Mouse (Mus musculus) gastrocnemius, postnatal 36 days (tissue): ENCODE measurements around the gene Snx30. TPM values are rescaled to one million over a fixed set of nuclear protein-coding genes. Genes with fewer than 3 reads are reported as not detected.

ENCODE experiments used
- DNase-seq, 2 experiments: peaks; one replicate each; pipeline ENCODE4 v3.0.0; 2022
- intact Hi-C: fragments of 180-260 bp; cut with DNase I; formaldehyde crosslinking; loops from one replicate; pipeline ENCODE4 v1.15.1; 2025
- total RNA-seq, 2 experiments: library from RNA; stranded (reverse); gene quantifications; 2 replicates each; pipeline ENCODE4 v1.2.3; 2021

Snx30 gene
- total RNA-seq, 2 experiments from 2014 or later: 2.4 to 3.4 TPM

DNA sequence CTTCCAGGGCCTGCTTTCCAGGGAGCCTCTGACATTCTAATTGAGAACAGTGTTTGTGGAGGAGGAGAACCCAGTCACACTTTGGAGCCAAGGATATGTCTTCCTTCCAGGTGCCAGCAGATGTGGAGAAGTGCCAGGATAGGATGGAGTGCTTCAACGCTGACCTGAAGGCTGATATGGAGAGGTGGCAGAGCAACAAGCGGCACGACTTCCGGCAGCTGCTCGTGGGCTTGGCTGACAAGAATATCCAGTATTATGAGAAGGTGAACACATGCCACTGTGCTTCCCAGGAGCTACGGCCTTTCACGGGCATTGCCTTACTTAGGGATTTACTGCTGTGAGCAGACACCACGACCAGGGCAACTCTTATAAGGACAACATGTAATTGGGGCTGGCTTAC is 88.8 kb downstream of the Snx30 start:
- intact Hi-C loops: no loop called here
- no peak for DNase-seq

DNA sequence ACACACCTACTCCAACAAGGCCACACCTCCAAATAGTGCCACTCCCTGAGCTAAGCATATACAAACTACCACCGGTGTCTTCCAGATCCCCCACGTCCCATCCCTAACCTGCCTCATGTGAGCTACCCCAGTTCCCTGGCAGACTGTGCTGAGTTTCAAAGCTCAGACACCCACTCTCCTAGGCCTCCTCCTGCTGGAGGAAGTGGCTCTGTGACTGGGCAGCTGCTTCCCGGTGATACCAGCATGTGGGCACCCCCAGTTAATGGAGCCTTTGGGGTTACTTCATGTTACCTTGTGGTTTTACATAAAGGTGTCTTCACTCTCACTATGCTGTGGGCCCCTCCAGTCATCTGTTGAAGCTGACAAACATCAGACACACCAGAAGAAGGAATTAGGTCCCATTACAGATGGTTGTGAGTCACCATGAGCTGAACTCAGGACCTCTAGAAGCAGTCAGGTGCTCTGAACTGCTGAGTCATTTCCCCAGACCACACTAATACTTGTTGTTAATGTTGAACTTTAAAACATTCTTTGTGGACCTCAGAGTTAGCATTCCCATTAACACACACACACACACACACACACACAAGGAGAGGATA is 89.4 kb downstream of the Snx30 start:
- intact Hi-C loops: no loop called here
- no peak for DNase-seq

DNA sequence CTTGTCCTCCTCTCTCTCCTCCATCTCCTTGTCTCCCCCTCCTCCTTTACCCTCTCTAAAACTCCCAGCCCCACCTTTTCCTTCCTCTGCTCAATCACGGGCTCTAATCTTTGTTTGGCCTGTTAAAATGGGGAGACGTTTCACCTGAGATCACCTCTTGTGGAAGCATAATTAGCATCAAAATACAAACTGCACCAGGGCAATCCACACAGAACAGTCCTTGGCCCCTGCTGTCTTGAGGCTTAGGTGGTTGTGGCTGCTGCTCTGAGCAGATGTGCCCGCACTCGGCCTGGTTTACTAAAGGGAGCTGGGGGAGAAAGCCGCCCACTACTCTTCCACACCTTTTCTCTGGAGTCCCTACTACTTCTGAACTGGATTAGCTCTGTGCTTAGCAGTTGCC is 90.4 kb downstream of the Snx30 start:
- intact Hi-C loops: no loop called here
- no peak for DNase-seq

DNA sequence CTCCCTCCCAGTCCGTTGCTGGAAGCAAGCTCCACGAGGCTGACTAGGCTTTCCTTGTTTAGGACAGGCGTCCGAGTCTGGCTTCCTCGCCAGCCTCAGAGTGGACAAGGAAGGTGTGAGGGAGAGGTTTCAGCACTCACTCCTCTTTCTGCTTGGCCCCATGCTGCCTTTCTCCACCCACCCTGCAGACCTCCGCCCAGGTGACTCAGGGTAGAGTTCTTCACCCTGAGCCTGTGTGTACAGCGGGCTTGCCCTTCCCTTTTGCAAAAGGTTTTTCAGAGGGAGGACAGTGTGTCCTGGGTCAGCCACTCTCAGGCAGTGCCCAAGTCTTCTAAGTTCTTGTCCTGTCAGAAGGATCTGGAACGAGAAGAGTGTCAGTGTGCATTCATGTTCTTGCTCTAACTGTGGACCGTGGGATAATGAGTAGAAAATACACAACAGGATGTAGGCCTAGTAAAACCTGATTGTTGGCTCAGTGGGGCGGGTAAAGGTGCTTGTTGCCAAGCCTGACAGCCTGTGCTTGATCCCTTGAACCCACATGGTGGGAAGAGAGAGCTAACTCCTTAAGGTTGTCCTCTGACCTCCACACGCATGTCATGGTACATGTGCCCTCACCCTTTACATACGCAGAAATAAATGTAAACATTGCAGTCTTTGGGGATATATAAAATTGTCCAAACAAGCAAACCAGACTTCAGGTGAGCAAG is 92.3 kb downstream of the Snx30 start:
- no peak for DNase-seq
- intact Hi-C loops: no loop called here

DNA sequence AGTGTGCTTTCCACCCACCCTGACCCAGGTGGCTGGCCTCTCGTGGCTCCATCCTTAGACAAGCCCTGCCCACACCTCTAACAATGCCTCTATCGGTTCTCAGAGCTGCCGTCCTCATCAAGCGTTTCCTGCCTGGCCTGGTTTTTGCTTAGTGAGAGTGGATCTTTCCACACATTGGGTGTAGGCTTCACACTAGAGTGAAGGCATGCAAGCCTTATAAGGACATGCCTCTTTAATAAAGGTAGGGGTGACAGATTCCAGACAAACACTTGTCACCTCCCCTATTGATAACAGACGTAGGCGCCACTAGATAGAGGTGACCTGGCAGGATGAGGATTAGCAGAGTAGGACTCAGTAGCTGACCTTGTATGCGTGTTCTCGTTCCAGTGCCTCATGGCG is 92.9 kb downstream of the Snx30 start:
- intact Hi-C loops: no loop called here
- DNase-seq: no peak

DNA sequence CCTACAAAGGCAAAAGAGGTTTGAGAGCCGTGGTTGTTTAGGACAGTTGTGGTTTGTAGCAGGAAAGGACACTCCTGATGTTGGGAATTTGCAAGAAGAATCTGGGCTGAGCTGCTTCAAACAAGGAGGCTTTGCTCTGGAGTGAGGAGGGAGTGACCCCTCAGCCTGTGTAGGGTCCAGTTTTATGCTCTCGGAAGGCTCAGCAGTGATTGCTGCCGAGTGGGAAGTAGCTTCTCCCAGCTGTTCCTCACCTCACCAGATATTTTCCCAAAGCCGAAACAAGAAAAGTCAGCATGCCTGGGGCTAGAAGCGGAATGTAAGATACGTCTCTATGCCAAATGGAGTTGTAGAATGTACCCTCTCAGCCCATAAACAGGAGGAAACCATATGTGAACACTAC is 96.2 kb downstream of the Snx30 start:
- no peak for DNase-seq
- intact Hi-C loops: no loop called here

DNA sequence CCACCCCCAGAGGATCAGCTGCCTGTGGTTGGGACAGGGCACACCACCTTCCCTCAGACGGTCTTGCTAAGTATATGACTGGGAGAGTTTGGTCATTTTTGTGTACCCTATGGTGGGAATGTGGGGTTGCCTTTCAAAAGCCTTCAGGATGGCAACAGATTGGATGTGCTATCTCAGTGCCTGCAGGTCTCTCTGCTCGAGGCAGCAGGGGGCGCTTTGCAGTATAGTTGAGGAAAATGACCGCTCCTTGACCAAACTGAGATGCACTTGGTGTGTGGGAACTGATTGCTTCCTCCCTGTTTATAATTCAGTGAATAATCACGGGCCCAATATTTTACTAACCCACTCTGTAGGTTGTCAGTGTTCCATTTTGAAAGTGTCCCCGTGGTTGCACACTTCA is 96.9 kb downstream of the Snx30 start:
- no peak for DNase-seq
- intact Hi-C loops: no loop called here

DNA sequence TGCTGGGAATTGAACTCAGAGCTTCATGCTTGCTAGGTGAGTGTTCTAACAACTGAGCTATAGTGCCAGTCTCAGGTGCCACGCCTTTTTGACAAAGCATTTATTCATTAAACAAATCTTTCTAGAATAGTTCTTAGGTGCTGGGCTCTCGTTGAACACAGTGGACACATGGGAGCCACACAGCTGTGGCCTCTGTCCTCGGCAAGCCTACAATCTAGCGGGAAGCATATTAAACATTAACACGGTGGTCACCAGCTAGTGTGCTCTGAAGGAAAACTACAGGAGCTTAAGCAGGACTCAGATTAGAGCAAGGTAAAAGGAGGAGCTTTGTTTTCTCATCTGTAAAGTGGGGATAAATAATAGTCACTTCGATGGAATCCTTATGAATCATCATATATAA is 101.5 kb downstream of the Snx30 start:
- intact Hi-C loops: no loop called here
- DNase-seq: no peak

DNA sequence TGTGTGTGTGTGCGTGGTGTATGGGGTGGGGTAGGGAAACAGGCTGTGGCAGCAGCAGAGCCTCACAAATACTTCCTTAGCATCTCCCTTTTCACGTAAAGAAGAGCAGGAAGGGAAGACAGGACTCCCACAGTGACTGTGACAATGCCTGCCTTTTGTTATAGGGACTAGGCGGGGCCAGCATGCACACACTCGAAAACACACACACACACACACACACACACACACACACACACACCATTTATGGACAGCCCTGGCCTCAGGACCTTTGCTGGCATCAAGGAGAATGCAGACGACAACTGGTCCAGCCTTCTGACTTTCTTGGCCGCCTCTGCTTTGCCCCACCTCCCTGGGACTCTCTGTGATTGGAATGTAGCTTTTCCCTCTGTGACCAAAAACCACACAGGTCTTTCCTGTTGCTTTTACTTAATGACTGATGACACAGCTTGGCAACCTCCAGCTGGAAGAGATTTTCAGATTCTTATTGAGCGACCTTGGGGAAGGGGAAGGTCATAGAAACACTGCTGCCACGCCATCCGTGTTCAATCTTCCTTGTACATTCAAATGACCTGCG is 102.1 kb downstream of the Snx30 start:
- intact Hi-C loops: no loop called here
- DNase-seq: no peak

DNA sequence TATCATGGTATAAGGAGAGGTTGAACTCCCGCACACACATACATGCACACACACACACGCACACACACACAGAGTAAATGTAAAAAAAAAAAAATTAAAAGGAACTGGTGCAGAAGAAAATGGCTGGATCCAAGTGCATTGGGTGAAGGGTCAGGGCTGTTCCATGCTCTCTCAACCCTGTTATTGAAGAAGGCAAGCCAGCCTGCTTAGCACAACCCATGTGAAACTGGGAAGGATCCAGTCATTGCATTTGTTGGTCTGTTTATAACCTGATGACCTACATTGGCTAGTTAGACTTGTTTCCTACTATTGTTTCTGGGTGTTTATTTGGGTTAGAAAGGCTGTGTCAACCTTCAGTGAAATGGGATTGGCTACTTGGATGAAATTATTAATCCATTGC is 103.1 kb downstream of the Snx30 start:
- no peak for DNase-seq
- intact Hi-C loops: no loop called here

DNA sequence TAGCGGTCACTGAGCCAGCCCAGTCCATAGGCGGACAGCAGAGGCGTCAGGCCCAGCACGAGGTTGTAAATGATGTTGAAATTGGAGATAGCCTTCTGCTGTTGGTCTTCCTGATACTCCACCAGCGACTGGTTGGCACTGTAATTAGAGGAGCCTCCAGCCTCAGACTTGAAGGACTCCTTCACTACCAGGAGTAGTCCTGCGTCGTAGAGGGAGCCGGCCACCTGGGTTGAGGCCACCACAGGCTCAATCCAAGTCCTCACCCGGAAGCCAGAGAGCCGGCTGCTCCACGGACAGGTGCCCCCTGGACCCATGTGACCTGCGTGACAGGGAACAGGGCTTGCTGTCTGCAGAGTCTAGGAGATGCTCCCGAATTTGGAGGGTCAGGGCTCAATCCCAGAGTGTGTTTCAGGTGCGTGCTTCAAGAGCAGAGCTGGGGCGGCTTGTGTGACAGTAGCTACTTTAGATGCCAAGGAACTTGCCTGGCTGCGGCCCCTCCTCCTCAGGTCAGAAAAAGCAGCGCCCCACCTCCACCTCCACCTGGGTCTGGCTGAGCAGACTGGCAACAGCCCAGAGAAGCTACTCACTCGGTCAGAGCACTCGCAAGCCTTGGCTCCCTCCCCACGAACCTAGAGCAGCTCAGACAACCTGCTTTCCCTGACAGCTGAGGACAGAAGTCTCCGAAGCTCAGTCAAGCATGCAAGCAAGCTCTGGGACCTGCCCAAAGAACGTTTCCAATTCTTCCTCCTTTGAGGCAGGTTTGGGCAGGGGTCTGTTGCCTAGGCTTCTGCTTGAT is 109.2 kb downstream of the Snx30 start, which contains the start of gene Slc46a2:
TSS of gene Slc46a2 (minus strand) at position 449 of the 796 bp plus-strand sequence.
- intact Hi-C loops: no loop called here
- no peak for DNase-seq

DNA sequence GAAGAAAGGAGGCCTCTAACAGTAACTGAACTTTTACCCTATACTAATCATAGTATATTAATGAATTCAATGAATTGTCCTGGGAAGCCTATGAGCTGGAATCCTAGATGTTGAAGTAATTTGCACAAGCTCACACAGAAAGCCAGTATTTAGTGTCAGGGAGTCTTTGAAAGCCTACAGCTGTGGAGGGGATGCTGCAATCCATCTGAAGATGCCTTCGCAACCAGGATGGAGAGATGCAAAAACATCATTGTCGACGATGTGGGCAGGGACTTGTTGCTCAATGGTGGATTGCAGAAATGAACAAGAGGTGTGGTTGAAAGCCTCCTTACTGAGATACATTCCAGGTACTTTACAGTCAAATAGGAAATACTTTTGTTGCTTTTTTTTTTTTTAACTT is 112.3 kb downstream of the Snx30 start:
- intact Hi-C loops: no loop called here
- DNase-seq: no peak

DNA sequence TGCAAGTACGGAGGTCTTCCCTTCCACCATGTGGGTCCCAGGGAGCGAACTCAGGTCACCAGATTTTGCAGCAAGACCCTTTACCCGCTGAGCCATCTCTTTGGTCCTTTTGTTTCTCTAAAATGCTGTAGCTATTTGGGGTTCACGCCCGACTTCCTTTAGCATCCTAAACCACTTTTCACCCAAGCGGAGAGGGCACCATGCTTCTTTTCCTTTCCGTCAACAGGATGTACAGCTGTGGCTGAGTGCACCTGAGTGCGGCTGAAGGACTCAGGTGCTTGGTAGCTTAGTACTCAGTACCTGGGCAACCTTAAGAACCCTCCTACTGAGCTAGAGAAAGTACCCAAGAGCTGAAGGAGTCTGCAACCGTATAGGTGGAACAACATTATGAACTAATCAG is 119.4 kb downstream of the Snx30 start:
- intact Hi-C loops: no loop called here
- DNase-seq: no peak

DNA sequence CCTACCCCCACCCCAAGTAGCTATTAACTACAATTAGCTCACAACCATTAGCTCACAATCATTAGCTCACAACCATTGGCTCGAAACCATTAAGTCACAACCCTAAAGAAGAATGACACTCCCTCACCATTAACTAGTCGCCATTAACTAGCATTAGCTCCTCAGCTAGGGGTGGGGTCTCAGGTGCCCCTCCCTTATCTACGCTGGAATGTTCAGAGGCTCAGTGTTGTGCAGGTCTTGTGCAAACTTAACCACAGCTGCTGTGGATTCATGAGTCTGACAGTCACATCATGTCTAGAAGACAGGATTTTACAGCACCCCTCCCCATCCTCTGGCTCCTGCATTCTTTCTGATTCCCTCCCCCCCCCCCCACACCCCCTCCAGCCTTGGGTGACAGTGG is 122.0 kb downstream of the Snx30 start:
- intact Hi-C loops: no loop called here
- DNase-seq: no peak

DNA sequence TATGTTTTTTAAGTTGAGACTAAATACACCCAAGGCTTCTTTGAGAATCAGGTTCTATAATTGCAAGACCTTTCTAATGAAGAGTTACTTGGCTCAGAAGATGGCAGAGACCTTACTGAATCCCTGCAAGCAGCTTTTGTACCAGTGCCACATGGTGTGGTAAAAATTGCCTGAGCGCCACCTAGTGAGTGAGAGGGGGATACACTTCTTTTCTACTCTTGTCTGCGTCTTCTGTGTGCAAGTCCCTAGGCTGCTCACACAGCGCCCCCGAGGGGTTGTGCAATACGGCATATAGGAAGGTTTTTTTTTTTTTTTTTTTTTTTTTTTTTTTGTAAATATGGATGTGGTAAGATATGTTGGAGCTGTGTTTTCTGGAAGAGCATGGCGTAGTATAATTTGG is 122.7 kb downstream of the Snx30 start:
- peak in 1 of 2 experiments; percentile 14 for DNase-seq
- intact Hi-C loops: no loop called here

DNA sequence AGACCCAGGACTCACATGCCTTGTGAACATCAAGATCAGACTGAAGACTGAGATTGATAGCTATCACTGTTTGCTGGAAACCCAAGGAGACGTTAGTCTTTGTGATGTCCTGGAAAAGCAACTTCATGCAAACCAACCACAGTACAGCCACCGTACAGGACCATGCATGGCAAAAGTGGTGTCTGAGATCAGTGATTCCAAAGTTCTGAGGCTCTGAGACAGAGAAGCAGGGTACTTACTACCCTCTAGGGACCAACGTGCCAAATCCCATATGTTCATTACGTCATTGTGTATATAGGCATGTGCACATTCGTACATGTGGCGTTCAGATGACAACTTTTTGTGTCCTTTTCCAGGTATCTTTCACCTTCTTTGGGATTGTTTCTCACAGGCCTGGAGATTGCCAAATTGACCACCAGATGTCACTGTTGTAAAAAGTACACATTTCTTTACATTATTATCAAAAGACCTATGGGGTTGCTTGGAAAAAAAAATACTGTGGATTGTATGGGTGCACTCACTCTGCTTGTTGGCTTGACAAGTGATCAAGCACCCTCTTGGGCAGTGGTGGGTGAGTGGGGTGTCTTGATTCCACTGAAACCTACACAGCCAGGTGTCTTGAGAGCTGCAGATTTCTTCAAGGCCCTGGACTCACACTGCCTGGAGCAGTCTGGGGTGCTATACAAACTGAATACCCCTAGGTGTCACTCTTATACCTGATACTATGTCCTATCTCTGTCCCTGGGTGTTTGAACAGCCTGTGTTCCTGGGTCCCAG is 127.1 kb downstream of the Snx30 start:
- no peak for DNase-seq
- intact Hi-C loops: no loop called here

DNA sequence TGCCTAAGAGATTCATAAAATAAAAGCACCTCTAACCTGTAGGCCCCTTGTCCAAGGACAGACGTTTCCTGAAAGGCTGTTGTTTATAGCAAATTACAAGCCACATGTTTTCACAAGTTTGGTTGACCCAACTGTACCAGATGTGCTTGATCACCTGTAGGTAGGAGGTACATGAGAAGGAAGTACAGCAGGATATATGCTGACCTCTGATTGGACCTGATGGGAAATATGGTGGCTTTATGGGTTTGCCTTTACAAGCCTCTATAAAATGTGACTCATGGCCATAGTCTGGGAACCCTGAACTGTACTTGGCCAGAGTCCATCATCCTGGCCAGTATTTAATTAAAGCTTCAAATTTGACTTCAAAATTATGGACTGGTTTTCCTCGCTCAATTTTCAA is 131.9 kb downstream of the Snx30 start:
- intact Hi-C loops: no loop called here

More for the DNA sequence above, 131.9 kb downstream of the Snx30 start:
- DNase-seq: no peak
